Mouse (Mus musculus) small intestine, adult 2 months (tissue): ENCODE measurements around the gene Dmrtc2. TPM values are rescaled to one million over a fixed set of nuclear protein-coding genes. Genes with fewer than 3 reads are reported as not detected.

Experiments
- H3K27ac ChIP-seq: fragments of 200-500 bp; 2 replicates; pipeline ENCODE4 v1.5.1; 2012; ENCODE audit warnings: low read depth, low read length, control low read depth, inconsistent platforms; ENCODE audit not compliant: insufficient read depth
- H3K27me3 ChIP-seq: fragments of 200-500 bp; 2 replicates; pipeline ENCODE4 v1.6.1; 2012; ENCODE audit warnings: mild to moderate bottlenecking, moderate library complexity, low read length, inconsistent platforms; ENCODE audit not compliant: control insufficient read depth, insufficient read depth
- H3K36me3 ChIP-seq: fragments of 200-500 bp; 2 replicates; pipeline ENCODE4 v1.6.1; 2012; ENCODE audit warnings: mild to moderate bottlenecking, low read length, control low read depth, inconsistent platforms; ENCODE audit not compliant: control insufficient read depth, insufficient read depth
- H3K4me1 ChIP-seq: fragments of 200-500 bp; 2 replicates; pipeline ENCODE4 v1.6.1; 2012; ENCODE audit warnings: low read length, inconsistent platforms, mixed read lengths; ENCODE audit not compliant: control insufficient read depth, insufficient read depth, insufficient read length
- H3K4me3 ChIP-seq: fragments of 200-500 bp; 2 replicates; pipeline ENCODE4 v1.5.1; 2012; ENCODE audit warnings: low read depth, mild to moderate bottlenecking, control low read depth, inconsistent platforms, low read length, moderate library complexity
- CTCF ChIP-seq: fragments of 200-500 bp; IDR thresholded peaks from 2 replicates; pipeline ENCODE4 v1.5.1; 2012; ENCODE audit warnings: low read depth, mild to moderate bottlenecking, control low read depth, inconsistent platforms, low read length, moderate library complexity, mixed read lengths; ENCODE audit not compliant: insufficient replicate concordance, insufficient read length; ENCODE audit errors: extremely low read depth
- POLR2A ChIP-seq: fragments of 200-500 bp; IDR thresholded peaks from 2 replicates; pipeline ENCODE4 v1.6.1; 2012; ENCODE audit warnings: low read depth, mild to moderate bottlenecking, control low read depth, inconsistent platforms, low read length, moderate library complexity
- WGBS: fragments of 180-500 bp; shearing (Covaris S2); methylation state at CpG from one replicate; pipeline ENCODE4 v1.1.7; 2018; 5-methylcytosine and 5-hydroxymethylcytosine counted together
- polyA plus RNA-seq: library from polyadenylated mRNA; depleted of rRNA; stranded (reverse); fragments of >200 nt; gene quantifications from 2 replicates; pipeline ENCODE4 v1.2.3, GENCODE M21; 2012

The Dmrtc2 gene
- polyA plus RNA-seq, 1 experiment = not detected

DNA sequence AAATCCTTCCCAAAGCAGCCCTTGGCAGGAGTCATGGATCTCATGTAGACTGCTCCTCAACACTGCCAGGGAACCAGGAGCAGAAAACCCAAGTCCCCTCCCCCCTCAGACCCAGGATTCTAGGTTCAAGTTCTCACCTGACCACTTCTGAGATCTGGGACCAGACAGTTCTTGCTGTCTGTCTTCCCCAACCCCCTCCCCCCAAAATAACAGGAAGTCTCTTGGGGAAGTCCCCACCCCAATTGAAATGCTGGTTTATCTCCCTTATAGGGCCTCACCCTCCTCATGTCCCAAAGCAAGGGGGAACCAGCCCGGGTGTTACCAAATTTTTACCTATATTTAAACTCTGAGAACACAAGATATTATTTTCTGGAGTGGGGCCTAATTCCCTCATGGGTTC is 32.0 kb downstream of the Dmrtc2 start:
- TF ChIP-seq POLR2A (no peak), CTCF (no peak)
- Histone ChIP-seq H3K4me3 (no peak overlapping the region), H3K27ac (0 out of 2 replicates have a peak overlapping the region, but pooled peaks have one; percentile 72), H3K4me1 (peaks cover 6% of the 10 kb centered on the region), H3K27me3 (no peaks in the 10 kb centered on the region), H3K36me3 (no peaks in the 10 kb centered on the region)
- WGBS = 28% methylated on average over 1 of the region's 1 CpGs

DNA sequence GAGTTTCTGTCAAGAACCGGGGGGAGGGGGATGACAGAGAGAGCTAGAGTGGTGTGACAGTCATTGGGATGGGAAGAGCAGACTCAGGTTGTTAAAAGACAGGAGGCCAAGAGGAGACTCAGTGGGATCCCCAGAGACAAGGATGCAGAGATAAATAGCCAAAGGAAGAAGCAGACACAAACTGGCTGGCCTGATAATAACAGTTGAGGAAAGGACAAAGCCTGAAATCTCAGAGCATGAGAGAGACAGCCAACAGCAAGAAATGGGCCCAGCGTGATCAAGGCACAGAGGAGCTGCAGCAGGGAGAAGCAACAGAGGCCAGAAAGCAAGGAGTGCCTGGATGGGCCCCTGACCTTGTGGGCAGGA is 32.4 kb downstream of the Dmrtc2 start:
- TF ChIP-seq CTCF = no peak
- no peak for TF ChIP-seq POLR2A
- H3K4me3 ChIP-seq = peak overlapping the region; percentile 82
- H3K4me1 ChIP-seq = peaks cover 6% of the 10 kb centered on the region
- no peaks in the 10 kb centered on the region for H3K36me3 ChIP-seq
- WGBS = 51% methylated on average over 2 of the region's 2 CpGs
- H3K27ac ChIP-seq = peak overlapping the region; percentile 72
- no peaks in the 10 kb centered on the region for H3K27me3 ChIP-seq

DNA sequence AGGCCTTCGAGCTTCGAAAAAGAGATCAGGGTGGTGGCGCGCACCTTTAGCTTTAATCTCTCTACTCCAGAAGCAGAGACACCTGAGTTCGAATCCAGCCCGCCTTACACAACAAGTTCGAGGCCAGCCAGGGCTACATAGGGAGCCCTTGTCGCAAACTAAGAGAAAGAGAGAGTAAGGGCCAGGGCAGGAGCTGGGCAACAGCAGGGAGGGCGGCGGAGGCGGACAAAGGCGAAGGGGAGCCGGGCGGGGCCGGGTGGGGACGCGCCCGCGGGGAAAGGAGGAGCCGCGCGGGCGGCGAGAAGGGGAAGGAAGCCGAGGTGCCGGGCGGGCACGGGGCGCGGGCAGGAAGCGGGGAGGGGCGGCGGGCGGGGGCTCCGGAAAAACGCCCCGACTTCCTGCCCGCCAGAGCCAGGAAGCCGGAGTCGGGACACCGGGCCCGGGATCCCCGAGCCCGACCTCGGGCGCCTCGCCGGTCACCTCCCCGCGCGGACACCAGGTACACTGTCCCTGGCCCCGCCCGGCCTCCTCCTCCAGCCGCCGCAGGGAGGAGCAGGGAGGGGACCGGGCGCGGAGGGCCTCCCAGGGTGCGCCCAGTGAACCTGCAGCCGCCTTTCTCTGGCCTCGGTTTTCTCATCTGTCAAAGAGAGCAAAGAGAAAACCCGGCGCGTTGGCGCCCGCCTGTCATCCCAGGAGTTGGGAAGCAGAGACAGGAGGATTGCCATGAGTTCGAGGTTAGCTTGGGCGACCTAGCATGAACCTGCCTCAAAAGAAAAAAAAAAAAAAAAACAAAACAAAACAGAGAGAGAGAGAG is 33.0 kb downstream of the Dmrtc2 start, which contains the start of gene Arhgef1:
Gene Arhgef1 (plus strand): TSS at position 283 of the 814 bp plus-strand sequence.
- Histone ChIP-seq H3K4me3 (peak within 1 kb of the TSS; percentile 82), H3K4me1 (peaks cover 6% of the 10 kb centered on the region), H3K27me3 (no peaks in the 10 kb centered on the region), H3K36me3 (peaks cover 2% of the 10 kb centered on the region; the same call in 1 of the 2 replicates), H3K27ac (peak within 1 kb of the TSS; percentile 72)
- 3% methylated on average over 68 of the region's 68 CpGs for WGBS
- peak; percentile 65 for TF ChIP-seq POLR2A
- no peak for TF ChIP-seq CTCF

DNA sequence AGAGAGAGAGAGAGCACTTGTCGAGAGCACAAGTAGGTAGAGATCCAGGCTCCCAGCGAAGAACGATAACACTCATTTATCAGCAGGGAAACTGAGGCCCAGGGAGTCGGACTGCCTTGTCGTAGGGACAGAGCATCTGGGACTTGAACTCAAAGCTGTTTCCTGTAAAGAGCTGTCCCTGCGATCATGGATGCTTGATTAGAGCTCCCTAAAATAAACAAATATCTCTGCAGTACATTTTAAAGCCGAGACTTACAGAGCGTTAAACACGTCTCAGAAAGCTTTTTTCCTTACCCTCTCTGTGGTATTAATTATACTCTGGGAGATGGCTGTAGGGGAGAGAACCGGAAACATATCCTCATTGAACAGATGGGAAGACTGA is 33.6 kb downstream of the Dmrtc2 start:
- Histone ChIP-seq H3K4me3 (peak overlapping the region; percentile 82), H3K27me3 (no peaks in the 10 kb centered on the region), H3K4me1 (peaks cover 6% of the 10 kb centered on the region), H3K36me3 (peaks cover 8% of the 10 kb centered on the region), H3K27ac (peak overlapping the region; percentile 60)
- TF ChIP-seq CTCF (no peak), POLR2A (no peak)
- WGBS = 2% methylated on average over 10 of the region's 10 CpGs

DNA sequence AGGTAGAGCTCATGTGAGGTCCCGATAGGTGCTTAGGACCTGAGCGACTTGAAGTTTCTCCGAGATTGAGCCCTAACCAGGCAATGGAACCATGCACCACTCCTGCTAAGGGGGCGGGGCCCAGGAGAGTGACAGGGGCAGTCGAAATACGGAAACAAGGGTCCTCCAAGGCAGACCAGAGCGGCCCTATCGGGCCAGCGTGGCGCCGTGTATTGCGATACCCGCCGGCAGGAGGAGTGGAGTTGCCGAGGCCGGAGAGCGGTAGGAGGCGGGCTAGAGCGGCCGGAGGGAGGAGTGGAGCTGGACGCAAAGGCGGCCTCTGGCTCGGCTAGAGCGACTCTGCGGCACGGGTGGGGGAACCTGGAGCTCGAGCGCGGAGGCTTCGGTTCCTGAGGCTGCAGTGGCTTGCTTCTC is 34.2 kb downstream of the Dmrtc2 start:
- no peaks in the 10 kb centered on the region for H3K27me3 ChIP-seq
- H3K27ac ChIP-seq = peak overlapping the region; percentile 60
- H3K4me1 ChIP-seq = peaks cover 6% of the 10 kb centered on the region
- H3K36me3 ChIP-seq = peaks cover 15% of the 10 kb centered on the region
- peak overlapping the region; percentile 82 for H3K4me3 ChIP-seq
- TF ChIP-seq CTCF = peak; percentile 5; the same call in 1 of the 2 replicates
- TF ChIP-seq POLR2A = peak; percentile 65
- 0% methylated on average over 30 of the region's 30 CpGs for WGBS

DNA sequence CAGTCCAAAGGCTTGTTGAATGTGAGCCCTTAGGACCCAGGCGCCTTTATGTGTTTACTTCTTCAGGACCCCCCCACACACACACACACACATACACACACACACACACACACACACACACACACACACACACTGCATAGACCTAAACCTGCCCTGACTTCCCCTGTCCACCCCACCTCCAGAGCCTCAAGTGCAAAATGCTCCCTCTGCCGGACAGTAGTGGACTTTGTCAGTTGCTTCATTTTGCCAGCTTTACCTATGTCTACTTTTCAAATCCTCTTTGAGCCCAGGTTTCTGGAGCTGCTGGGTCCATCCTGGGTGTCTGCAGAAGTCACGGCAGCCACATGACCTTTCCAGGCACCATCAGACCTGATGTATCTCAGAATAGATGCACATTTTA is 35.1 kb downstream of the Dmrtc2 start:
- WGBS = 13% methylated on average over 3 of the region's 3 CpGs
- peak overlapping the region; percentile 50 for H3K27ac ChIP-seq
- TF ChIP-seq POLR2A (no peak), CTCF (peak; percentile 75; the same call in 1 of the 2 replicates)

DNA sequence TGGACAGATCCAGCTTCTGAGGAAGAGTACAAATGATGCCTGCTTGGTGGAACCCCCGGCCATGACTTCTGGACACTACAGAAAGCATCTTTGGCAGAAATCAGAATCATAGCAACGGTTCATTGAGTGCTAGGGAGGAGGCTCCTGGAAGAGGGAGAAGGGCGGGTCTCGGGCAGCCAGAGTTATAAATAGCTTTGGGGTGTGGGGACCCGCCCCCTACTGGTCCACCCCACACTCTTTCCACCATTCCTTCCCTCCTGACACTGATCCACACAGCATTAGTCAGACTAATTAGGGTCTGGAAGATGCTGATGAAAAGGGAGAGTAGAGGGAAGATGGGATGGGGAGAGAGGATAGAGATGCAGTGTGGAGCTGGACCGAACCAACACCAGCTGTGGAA is 36.7 kb downstream of the Dmrtc2 start:
- Histone ChIP-seq H3K27ac (peak overlapping the region; percentile 17), H3K4me1 (peaks cover 6% of the 10 kb centered on the region), H3K36me3 (peaks cover 25% of the 10 kb centered on the region), H3K4me3 (no peak overlapping the region), H3K27me3 (no peaks in the 10 kb centered on the region)
- 29% methylated on average over 6 of the region's 6 CpGs for WGBS
- no peak for TF ChIP-seq POLR2A
- no peak for TF ChIP-seq CTCF

More for the DNA sequence above, 35.1 kb downstream of the Dmrtc2 start:
- Histone ChIP-seq H3K4me3 (peak overlapping the region; percentile 28), H3K27me3 (no peaks in the 10 kb centered on the region), H3K4me1 (peaks cover 6% of the 10 kb centered on the region), H3K36me3 (peaks cover 21% of the 10 kb centered on the region)
